In genomic region chr17:35357086-35357485, GRCm38 (mm10) we compare ENCODE assay signal across 28 mouse cellular contexts. TPM values are rescaled to one million over a fixed set of nuclear protein-coding genes. Genes with fewer than 3 reads are reported as not detected.
DNase-seq lines count a peak whose midpoint lies in the region; ATAC-seq lines count a peak whose summit lies in the region.
"Had no signal": no experiment of that assay in that cellular context is flagged by ENCODE, and none has a peak within 500 bp of the region (broad histone marks: within the 10 kb centered on the region; RNA-seq: fewer than 3 reads in every experiment).

No protein-coding gene starts in this region.

- 54% methylated on average over 1 of the region's 1 CpGs for WGBS in midbrain, embryonic 13.5 days
- WGBS in kidney, embryonic 15.5 days: 48% methylated on average over 1 of the region's 1 CpGs

- H3K36me3 ChIP-seq in midbrain, embryonic 13.5 days: no peaks in the 10 kb centered on the region
- H3K36me3 ChIP-seq in kidney, embryonic 15.5 days: no peaks in the 10 kb centered on the region
- H3K36me3 ChIP-seq: embryonic facial prominence, embryonic 10.5 days; embryonic facial prominence, embryonic 13.5 days; forebrain, embryonic 12.5 days; forebrain, embryonic 15.5 days; heart, embryonic 12.5 days; heart, embryonic 15.5 days; hindbrain, embryonic 10.5 days; hindbrain, embryonic 13.5 days had no signal

- H3K4me3 ChIP-seq in midbrain, embryonic 13.5 days (replicated peaks): no peak overlapping the region
- no peak overlapping the region for H3K4me3 ChIP-seq in kidney, embryonic 15.5 days (replicated peaks)
- H3K4me3 ChIP-seq: embryonic facial prominence, embryonic 10.5 days; embryonic facial prominence, embryonic 13.5 days; erythroblast, embryonic 14.5 days; forebrain, embryonic 12.5 days; forebrain, embryonic 15.5 days; heart, embryonic 12.5 days; heart, embryonic 15.5 days; hindbrain, embryonic 10.5 days; hindbrain, embryonic 13.5 days had no signal

- H3K27me3 ChIP-seq in midbrain, embryonic 13.5 days: peaks cover 29% of the 10 kb centered on the region
- peaks cover 35% of the 10 kb centered on the region for H3K27me3 ChIP-seq in kidney, embryonic 15.5 days

- peak; percentile 18 for DNase-seq in heart, adult 11 months
- no peak for DNase-seq in heart, adult 9 months (ENCODE audit: low spot score in 2 of 2)
- DNase-seq in thymus, postnatal 10 days (ENCODE audit: low spot score in 2 of 2): peak; percentile 55 to 69
- peak; percentile 49 to 70 for DNase-seq in thymus, postnatal 36 days
- DNase-seq: adrenal gland, adult 8-10 months; adrenal gland, postnatal 25 days; cerebellum, adult 11-12 months; cerebellum, adult 8-10 months; cerebellum, postnatal 10 days; cerebellum, postnatal 36 days; embryo, embryonic 11 days; gastrocnemius, postnatal 10 days; gastrocnemius, postnatal 36 days; heart, postnatal 10 days; heart, postnatal 36 days had no signal

- H3K9ac ChIP-seq in midbrain, embryonic 13.5 days (replicated peaks): no peak overlapping the region
- H3K9ac ChIP-seq in kidney, embryonic 15.5 days: no peak overlapping the region
- H3K9ac ChIP-seq: embryonic facial prominence, embryonic 13.5 days; forebrain, embryonic 12.5 days; forebrain, embryonic 15.5 days; heart, embryonic 12.5 days; heart, embryonic 15.5 days; hindbrain, embryonic 13.5 days had no signal

- no peak overlapping the region for H3K27ac ChIP-seq in midbrain, embryonic 13.5 days
- no peak overlapping the region for H3K27ac ChIP-seq in kidney, embryonic 15.5 days
- H3K27ac ChIP-seq: embryonic facial prominence, embryonic 10.5 days; embryonic facial prominence, embryonic 13.5 days; forebrain, embryonic 12.5 days; forebrain, embryonic 15.5 days; heart, embryonic 15.5 days; hindbrain, embryonic 10.5 days; hindbrain, embryonic 13.5 days had no signal

- no peak for ATAC-seq in midbrain, embryonic 13.5 days
- no peak for ATAC-seq in kidney, embryonic 15.5 days (replicated peaks; ENCODE audit: low FRiP score)
- ATAC-seq: activated CD4-positive, CD25-positive, alpha-beta regulatory T cell, adult 4 months; forebrain, embryonic 15.5 days; hindbrain, embryonic 16.5 days had no signal

- H3K9me3 ChIP-seq in midbrain, embryonic 13.5 days: no peaks in the 10 kb centered on the region
- no peaks in the 10 kb centered on the region for H3K9me3 ChIP-seq in kidney, embryonic 15.5 days (replicated peaks)
- H3K9me3 ChIP-seq: embryonic facial prominence, embryonic 10.5 days; embryonic facial prominence, embryonic 13.5 days; forebrain, embryonic 12.5 days; forebrain, embryonic 15.5 days; heart, embryonic 12.5 days; heart, embryonic 15.5 days; hindbrain, embryonic 10.5 days; hindbrain, embryonic 13.5 days had no signal

- H3K4me1 ChIP-seq in midbrain, embryonic 13.5 days (replicated peaks): peaks cover 8% of the 10 kb centered on the region
- H3K4me1 ChIP-seq in kidney, embryonic 15.5 days: peaks cover 10% of the 10 kb centered on the region

- no peak overlapping the region for H3K4me2 ChIP-seq in midbrain, embryonic 13.5 days (replicated peaks)
- no peak overlapping the region for H3K4me2 ChIP-seq in kidney, embryonic 15.5 days
- H3K4me2 ChIP-seq: embryonic facial prominence, embryonic 13.5 days; forebrain, embryonic 12.5 days; forebrain, embryonic 15.5 days; heart, embryonic 12.5 days; heart, embryonic 15.5 days; hindbrain, embryonic 13.5 days had no signal

RNA-seq across cellular contexts. Expression of gene H2-Q2, which starts 15.0 kb away (rescaled TPM):
- 0.26 and 0.30 TPM in 2 replicates for polyA plus RNA-seq in midbrain, embryonic 13.5 days (2015; fragmentation: Nextera tagmentation; extraction: Ambion mirVana)
- polyA plus RNA-seq in kidney, embryonic 15.5 days (2015; fragmentation: Nextera tagmentation; extraction: Ambion mirVana): 0.64 and 0.80 TPM in 2 replicates
- polyA plus RNA-seq: embryonic facial prominence, embryonic 13.5 days; erythroblast, embryonic 14.5 days; forebrain, embryonic 12.5 days had no signal

RNA-seq across cellular contexts. Expression of gene H2-Q4, which starts 22.3 kb away (rescaled TPM):
- polyA plus RNA-seq in midbrain, embryonic 13.5 days (2015; fragmentation: Nextera tagmentation; extraction: Ambion mirVana): 1.00 and 1.3 TPM in 2 replicates
- polyA plus RNA-seq in kidney, embryonic 15.5 days (2015; fragmentation: Nextera tagmentation; extraction: Ambion mirVana): 4.0 and 4.1 TPM in 2 replicates

RNA-seq across cellular contexts. Expression of gene H2-Q1, which starts 36.9 kb away (rescaled TPM):
- 0.11 and 0.17 TPM in 2 replicates for polyA plus RNA-seq in midbrain, embryonic 13.5 days (2015; fragmentation: Nextera tagmentation; extraction: Ambion mirVana)
- polyA plus RNA-seq in kidney, embryonic 15.5 days (2015; fragmentation: Nextera tagmentation; extraction: Ambion mirVana): 0.13 TPM in 1 of 2 replicates, not detected in the other
- polyA plus RNA-seq: activated CD4-positive, CD25-positive, alpha-beta regulatory T cell, adult 4 months; embryonic facial prominence, embryonic 10.5 days; embryonic facial prominence, embryonic 13.5 days; erythroblast, embryonic 14.5 days; forebrain, embryonic 12.5 days; hindbrain, embryonic 10.5 days had no signal

Comparison
In these comparisons a context has a peak if more than half of its experiments do, and no peak if none do; other contexts are left out.
1. DNase-seq: peak in heart, adult 11 months (single experiment), thymus, postnatal 10 days (2 of 2) and thymus, postnatal 36 days (2 of 2); none in heart, adult 9 months (0 of 2).